Mouse (Mus musculus): ENCODE measurements at regions not wholly inside any gene's neighbourhood (a gene's known extent, or its start where the extent isn't known, plus 50 kb on each side); places are given as distances from the start of the nearest gene placed in this dataset.

DNA sequence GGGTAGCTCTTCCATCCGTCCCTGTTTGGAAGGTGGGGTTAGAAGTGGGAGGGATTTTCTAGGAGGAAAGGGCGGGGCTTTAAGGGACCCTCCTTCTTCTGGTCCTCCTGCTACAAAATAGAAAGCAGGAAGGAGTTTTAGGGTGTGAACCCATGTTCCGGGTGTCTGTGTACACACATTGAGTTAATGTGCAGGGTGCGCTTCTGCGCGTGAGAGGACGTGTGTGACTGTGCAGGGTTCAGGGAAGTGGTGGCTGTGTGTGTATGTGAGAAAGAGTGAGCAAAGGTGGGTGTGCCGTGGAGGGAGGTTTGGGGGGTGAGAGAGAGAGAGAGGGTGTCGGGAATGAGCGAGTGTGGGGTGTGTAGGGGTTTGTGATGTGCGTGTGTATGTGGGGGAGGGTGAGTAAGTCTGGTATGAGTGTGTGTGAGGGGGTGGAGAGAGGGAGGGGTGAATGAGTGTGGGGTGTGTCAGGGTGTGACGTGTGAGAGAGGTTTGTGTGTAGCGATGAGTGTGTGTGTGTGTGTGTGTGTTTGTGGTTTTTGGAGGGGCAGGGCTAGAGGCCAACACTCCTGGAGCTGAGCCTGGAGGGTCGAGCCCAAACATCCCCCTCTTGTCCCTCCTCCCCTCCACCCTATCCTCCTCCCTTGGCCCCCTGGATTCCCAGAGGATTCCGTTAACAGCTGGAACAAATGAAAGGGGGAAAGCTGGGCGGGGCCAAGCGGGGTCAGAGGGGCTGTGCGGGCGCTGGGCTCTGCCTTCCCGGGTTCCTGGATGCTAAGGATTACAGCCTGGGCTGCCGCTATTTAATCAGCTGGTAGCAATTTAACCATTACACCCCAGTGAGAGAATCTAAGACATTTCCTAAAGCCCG, 95.3 kb upstream of the Med13l start:
- peaks cover 13% of the 10 kb centered on the region for H3K4me1 ChIP-seq (ENCODE audit: control insufficient read depth, insufficient read depth, low read length)
- H3K9ac ChIP-seq (ENCODE audit: low read length), result peak overlapping the region; percentile 3; the same call in 1 of the 2 replicates
- H3K4me2 ChIP-seq (ENCODE audit: low read depth), result peak overlapping the region; percentile 46
- peak overlapping the region; percentile 37; the same call in 1 of the 2 replicates for H3K27ac ChIP-seq (ENCODE audit: low read depth, low read length)
- WGBS, result 4% methylated on average over 22 of the region's 22 CpGs
- ATAC-seq (ENCODE audit: insufficient read depth, low FRiP score, low TSS enrichment), result peak; percentile 69
- H3K4me3 ChIP-seq (ENCODE audit: low read depth, low read length), result peak overlapping the region; percentile 0; the same call in 1 of the 2 replicates
- peak; percentile 79 for DNase-seq (ENCODE audit: low spot score)
- H3K36me3 ChIP-seq (ENCODE audit: control insufficient read depth, insufficient read depth, low read length), result no peaks in the 10 kb centered on the region
- H3K9me3 ChIP-seq (ENCODE audit: control insufficient read depth, low read length), result no peaks in the 10 kb centered on the region
- H3K27me3 ChIP-seq (ENCODE audit: control insufficient read depth, insufficient read depth, low read length), result no peaks in the 10 kb centered on the region

GRCm38 (mm10) chr5:118465991-118466750, 94.3 kb upstream of the Med13l start:
- peak overlapping the region; percentile 42 for H3K9ac ChIP-seq (ENCODE audit: low read length)
- 17% methylated on average over 10 of the region's 10 CpGs for WGBS
- H3K36me3 ChIP-seq (ENCODE audit: control insufficient read depth, insufficient read depth, low read length), result no peaks in the 10 kb centered on the region
- peak overlapping the region; percentile 46 for H3K4me2 ChIP-seq (ENCODE audit: low read depth)
- peaks cover 13% of the 10 kb centered on the region for H3K4me1 ChIP-seq (ENCODE audit: control insufficient read depth, insufficient read depth, low read length)
- ATAC-seq (ENCODE audit: insufficient read depth, low FRiP score, low TSS enrichment) (no peak), DNase-seq (ENCODE audit: low spot score) (peak; percentile 33)
- H3K4me3 ChIP-seq (ENCODE audit: low read depth, low read length), result no peak overlapping the region
- no peaks in the 10 kb centered on the region for H3K9me3 ChIP-seq (ENCODE audit: control insufficient read depth, low read length)
- H3K27ac ChIP-seq (ENCODE audit: low read depth, low read length), result peak overlapping the region; percentile 46; the same call in 1 of the 2 replicates
- H3K27me3 ChIP-seq (ENCODE audit: control insufficient read depth, insufficient read depth, low read length), result no peaks in the 10 kb centered on the region

- DNase-seq (ENCODE audit: low spot score), result no peak
- H3K4me1 ChIP-seq (ENCODE audit: control insufficient read depth, insufficient read depth, low read length), result peaks cover 13% of the 10 kb centered on the region
- H3K9ac ChIP-seq (ENCODE audit: low read length), result no peak overlapping the region
- no peaks in the 10 kb centered on the region for H3K9me3 ChIP-seq (ENCODE audit: control insufficient read depth, low read length)
- no peak overlapping the region for H3K4me3 ChIP-seq (ENCODE audit: low read depth, low read length)
- no peak for ATAC-seq (ENCODE audit: insufficient read depth, low FRiP score, low TSS enrichment)
- H3K27me3 ChIP-seq (ENCODE audit: control insufficient read depth, insufficient read depth, low read length), result no peaks in the 10 kb centered on the region
- H3K36me3 ChIP-seq (ENCODE audit: control insufficient read depth, insufficient read depth, low read length), result no peaks in the 10 kb centered on the region
- 66% methylated on average over 4 of the region's 4 CpGs for WGBS
- H3K27ac ChIP-seq (ENCODE audit: low read depth, low read length), result no peak overlapping the region
- no peak overlapping the region for H3K4me2 ChIP-seq (ENCODE audit: low read depth)
Observed at GRCm38 (mm10) chr5:118468739-118469138, 91.7 kb upstream of the Med13l start.

- H3K9ac ChIP-seq (ENCODE audit: low read length), result no peak overlapping the region
- 64% methylated on average over 5 of the region's 5 CpGs for WGBS
- ATAC-seq (ENCODE audit: insufficient read depth, low FRiP score, low TSS enrichment), result no peak
Observed at GRCm38 (mm10) chr5:118471569-118471968, 88.9 kb upstream of the Med13l start.

GRCm38 (mm10) chr5:118472291-118472690, 88.2 kb upstream of the Med13l start:
- Histone ChIP-seq H3K36me3 (ENCODE audit: control insufficient read depth, insufficient read depth, low read length) (no peaks in the 10 kb centered on the region), H3K4me3 (ENCODE audit: low read depth, low read length) (no peak overlapping the region), H3K27ac (ENCODE audit: low read depth, low read length) (no peak overlapping the region), H3K27me3 (ENCODE audit: control insufficient read depth, insufficient read depth, low read length) (no peaks in the 10 kb centered on the region), H3K9me3 (ENCODE audit: control insufficient read depth, low read length) (no peaks in the 10 kb centered on the region), H3K9ac (ENCODE audit: low read length) (no peak overlapping the region), H3K4me1 (ENCODE audit: control insufficient read depth, insufficient read depth, low read length) (peaks cover 4% of the 10 kb centered on the region; the same call in 1 of the 2 replicates), H3K4me2 (ENCODE audit: low read depth) (no peak overlapping the region)
- WGBS, result 83% methylated on average over 10 of the region's 10 CpGs
- no peak for DNase-seq (ENCODE audit: low spot score)
- ATAC-seq (ENCODE audit: insufficient read depth, low FRiP score, low TSS enrichment), result no peak

More at GRCm38 (mm10) chr5:118471569-118471968, 88.9 kb upstream of the Med13l start:
- Histone ChIP-seq H3K27me3 (ENCODE audit: control insufficient read depth, insufficient read depth, low read length) (no peaks in the 10 kb centered on the region), H3K36me3 (ENCODE audit: control insufficient read depth, insufficient read depth, low read length) (no peaks in the 10 kb centered on the region), H3K4me1 (ENCODE audit: control insufficient read depth, insufficient read depth, low read length) (no peaks in the 10 kb centered on the region; the same call in 1 of the 2 replicates), H3K9me3 (ENCODE audit: control insufficient read depth, low read length) (no peaks in the 10 kb centered on the region), H3K27ac (ENCODE audit: low read depth, low read length) (no peak overlapping the region), H3K4me2 (ENCODE audit: low read depth) (no peak overlapping the region), H3K4me3 (ENCODE audit: low read depth, low read length) (no peak overlapping the region)
- DNase-seq (ENCODE audit: low spot score), result no peak

GRCm38 (mm10) chr5:118473128-118473730, 87.2 kb upstream of the Med13l start:
- Histone ChIP-seq H3K27me3 (ENCODE audit: control insufficient read depth, insufficient read depth, low read length) (no peaks in the 10 kb centered on the region), H3K4me2 (ENCODE audit: low read depth) (no peak overlapping the region), H3K36me3 (ENCODE audit: control insufficient read depth, insufficient read depth, low read length) (no peaks in the 10 kb centered on the region), H3K27ac (ENCODE audit: low read depth, low read length) (no peak overlapping the region), H3K4me1 (ENCODE audit: control insufficient read depth, insufficient read depth, low read length) (peaks cover 4% of the 10 kb centered on the region; the same call in 1 of the 2 replicates), H3K9me3 (ENCODE audit: control insufficient read depth, low read length) (no peaks in the 10 kb centered on the region), H3K9ac (ENCODE audit: low read length) (no peak overlapping the region), H3K4me3 (ENCODE audit: low read depth, low read length) (no peak overlapping the region)
- ATAC-seq (ENCODE audit: insufficient read depth, low FRiP score, low TSS enrichment) (no peak), DNase-seq (ENCODE audit: low spot score) (no peak)
- WGBS, result 37% methylated on average over 5 of the region's 5 CpGs

DNA sequence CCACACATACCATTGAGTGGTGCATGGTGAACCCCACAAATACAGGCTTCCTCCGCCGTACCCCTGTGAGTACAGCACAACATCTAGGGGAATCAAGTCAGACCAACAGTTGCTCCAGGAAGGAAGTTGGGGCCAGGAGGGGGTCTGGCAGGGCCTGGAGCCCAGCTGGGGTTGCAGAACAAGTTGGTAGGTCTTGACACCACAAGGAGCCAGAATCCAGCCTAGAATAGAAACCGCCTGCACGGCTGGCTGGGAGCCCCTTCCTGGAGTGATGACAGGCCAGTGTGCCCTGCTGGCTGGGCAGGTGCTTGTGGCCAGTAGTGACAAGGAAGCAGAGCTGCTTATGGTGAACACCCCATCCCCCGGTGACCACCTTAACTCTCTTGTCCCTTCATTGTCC, 83.9 kb upstream of the Med13l start:
- H3K27ac ChIP-seq (ENCODE audit: low read depth, low read length), result no peak overlapping the region
- no peaks in the 10 kb centered on the region for H3K36me3 ChIP-seq (ENCODE audit: control insufficient read depth, insufficient read depth, low read length)
- WGBS, result 85% methylated on average over 5 of the region's 5 CpGs
- no peak overlapping the region for H3K4me2 ChIP-seq (ENCODE audit: low read depth)
- DNase-seq (ENCODE audit: low spot score), result no peak
- no peak overlapping the region for H3K4me3 ChIP-seq (ENCODE audit: low read depth, low read length)
- H3K4me1 ChIP-seq (ENCODE audit: control insufficient read depth, insufficient read depth, low read length), result 0 out of 2 replicates have a peak, but pooled peaks cover 4% of the 10 kb centered on the region
- H3K9ac ChIP-seq (ENCODE audit: low read length), result no peak overlapping the region
- H3K27me3 ChIP-seq (ENCODE audit: control insufficient read depth, insufficient read depth, low read length), result no peaks in the 10 kb centered on the region
- ATAC-seq (ENCODE audit: insufficient read depth, low FRiP score, low TSS enrichment), result no peak
- no peaks in the 10 kb centered on the region for H3K9me3 ChIP-seq (ENCODE audit: control insufficient read depth, low read length)
